Mouse (Mus musculus) brain, embryonic 14.5 days (tissue): ENCODE measurements around the gene Nxf1.

Experiments
- CTCF ChIP-seq: fragments of 200-500 bp; IDR thresholded peaks from 2 replicates; pipeline ENCODE4 v1.5.1; 2012; ENCODE audit warnings: inconsistent platforms, mild to moderate bottlenecking, moderate library complexity, borderline replicate concordance; ENCODE audit not compliant: insufficient read depth, insufficient read length; ENCODE audit errors: extremely low read depth
- POLR2A ChIP-seq: fragments of 200-500 bp; IDR thresholded peaks from 2 replicates; pipeline ENCODE4 v1.6.1; 2012; ENCODE audit warnings: mild to moderate bottlenecking, inconsistent platforms, borderline replicate concordance; ENCODE audit not compliant: poor library complexity, insufficient read depth, insufficient read length, severe bottlenecking; ENCODE audit errors: extremely low read depth

DNA sequence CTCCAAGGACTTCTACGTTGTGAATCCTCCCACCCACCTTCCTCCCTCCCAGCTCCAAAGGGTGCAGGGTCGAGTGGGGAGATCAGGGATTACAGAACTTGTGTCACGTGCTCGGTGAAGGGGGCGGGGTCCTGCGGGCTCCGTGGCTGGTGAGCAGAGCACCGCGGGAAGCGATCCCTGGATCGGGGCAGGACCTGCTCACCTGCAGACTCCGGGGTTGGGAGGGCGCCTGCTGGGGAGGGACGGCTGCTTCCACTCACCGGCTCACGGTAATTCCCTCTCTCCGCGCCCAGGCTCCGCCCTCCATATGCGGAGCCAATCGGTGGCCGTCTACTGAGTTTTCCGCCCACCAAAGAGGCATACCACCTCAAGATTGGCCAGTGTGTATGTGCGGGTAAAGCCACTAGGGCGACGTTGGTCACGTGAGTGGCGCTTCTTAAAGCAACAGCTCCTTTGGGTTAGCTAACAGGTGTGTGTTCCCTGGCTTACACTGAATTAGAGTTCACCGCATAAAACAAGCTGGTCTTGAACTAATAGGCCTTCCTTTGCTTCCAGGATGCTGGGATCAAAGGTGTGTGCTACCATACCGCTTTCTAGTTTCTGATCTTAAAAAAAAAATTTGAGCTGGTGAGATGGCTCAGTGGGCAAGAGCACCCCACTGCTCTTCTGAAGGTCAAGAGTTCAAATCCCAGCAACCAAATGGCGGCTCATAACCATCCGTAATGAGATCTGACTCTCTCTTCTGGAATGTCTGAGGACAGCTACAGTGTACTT is 29.3 kb downstream of the Nxf1 start, which contains the start of gene Taf6l:
- peak; percentile 55; the same call in 1 of the 2 replicates for TF ChIP-seq CTCF
- TF ChIP-seq POLR2A: 0 out of 2 replicates have a peak, but pooled peaks have one; percentile 6
